Mouse (Mus musculus): ENCODE data around the gene Igfbp7. TPM values are rescaled to one million over a fixed set of nuclear protein-coding genes. Genes with fewer than 3 reads are reported as not detected.

The Igfbp7 gene
- polyA plus RNA-seq, 2 experiments, result 100 to 102 TPM

DNA sequence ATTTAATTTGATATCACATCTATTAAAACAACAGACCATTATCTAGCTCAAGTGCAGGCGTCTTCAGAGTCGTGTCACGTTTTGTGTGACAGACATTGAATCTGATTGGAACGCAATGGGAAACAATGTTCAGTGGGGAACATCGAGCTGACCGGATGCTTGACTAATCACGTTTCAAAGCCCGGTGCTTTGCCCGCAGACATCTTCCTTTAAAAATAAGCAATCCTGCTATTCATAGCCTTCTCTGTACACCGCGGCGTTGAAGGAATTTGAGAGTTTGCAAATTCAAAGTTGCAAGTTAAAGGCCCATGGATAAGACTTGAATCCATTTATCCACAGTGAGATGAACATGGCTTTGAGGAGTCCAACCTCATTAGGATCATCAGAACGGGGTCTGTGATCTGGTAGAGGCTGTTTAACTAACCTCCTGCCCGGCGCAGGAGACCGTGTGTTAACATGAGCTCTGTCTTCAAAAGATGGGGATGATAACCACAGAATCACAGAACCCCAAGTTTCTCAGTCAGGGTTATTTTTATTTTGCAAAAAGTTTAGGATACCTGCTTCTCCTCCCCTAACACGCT is 27.4 kb downstream of the Igfbp7 start:
- no peak for DNase-seq (ENCODE audit: low spot score)
- H3K9me3 ChIP-seq (ENCODE audit: control insufficient read depth, low read length), result no peaks in the 10 kb centered on the region
- WGBS, result 75% methylated on average over 17 of the region's 17 CpGs

DNA sequence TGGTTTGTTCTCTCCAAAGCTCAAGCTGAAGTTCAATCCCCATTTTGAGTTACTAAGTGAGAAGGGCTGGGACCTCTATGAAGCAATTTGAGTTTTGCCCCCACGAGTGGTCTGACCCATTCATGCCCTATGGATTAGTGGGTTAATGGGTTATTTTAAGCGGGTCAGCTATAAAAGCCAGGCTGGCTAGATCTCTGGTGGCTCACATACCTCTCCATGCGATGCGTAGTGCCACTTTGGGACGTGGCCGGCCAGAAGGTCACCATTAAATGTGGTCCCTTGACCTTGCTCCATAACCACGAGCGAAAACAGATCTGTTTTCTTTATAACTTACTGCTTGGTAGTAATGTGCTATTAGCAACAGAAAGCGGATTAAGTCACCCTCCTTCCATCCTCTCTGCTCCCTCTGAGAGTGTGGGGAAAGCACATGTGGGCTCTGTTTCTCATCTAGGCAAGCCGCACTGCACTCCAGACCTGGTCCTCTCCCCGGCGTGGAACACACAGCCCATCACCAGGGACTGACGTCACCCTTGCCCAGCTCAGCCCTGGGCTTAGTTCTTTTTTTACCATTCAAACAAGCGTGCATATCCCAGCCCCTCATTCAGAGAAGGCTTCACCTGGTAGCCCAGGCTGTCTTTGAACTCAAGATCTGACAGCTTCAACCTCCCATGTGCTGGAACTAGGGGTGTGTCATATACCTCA is 28.3 kb downstream of the Igfbp7 start:
- Histone ChIP-seq H3K4me3 (replicated peaks; ENCODE audit: low read length) (no peak overlapping the region), H3K4me1 (ENCODE audit: control insufficient read depth, insufficient read depth, low read length) (peaks cover 2% of the 10 kb centered on the region; the same call in 1 of the 2 replicates), H3K9ac (ENCODE audit: low read depth, low read length, severe bottlenecking) (no peak overlapping the region), H3K36me3 (ENCODE audit: control insufficient read depth, insufficient read depth, low read length) (no peaks in the 10 kb centered on the region), H3K27ac (replicated peaks; ENCODE audit: low read depth, low read length) (no peak overlapping the region), H3K9me3 (ENCODE audit: control insufficient read depth, low read length) (no peaks in the 10 kb centered on the region), H3K4me2 (replicated peaks; ENCODE audit: low read depth, low read length, severe bottlenecking) (no peak overlapping the region), H3K27me3 (ENCODE audit: control insufficient read depth, insufficient read depth, low read length) (no peaks in the 10 kb centered on the region)
- TF ChIP-seq POLR2A (IDR thresholded peaks at IDR 0.05; ENCODE audit: borderline replicate concordance, extremely low read depth, insufficient read depth, insufficient read length), result no peak
- 24% methylated on average over 14 of the region's 14 CpGs for WGBS
- ATAC-seq (ENCODE audit: low FRiP score, low read depth) (peak; percentile 47; the same call in 1 of the 2 replicates), DNase-seq (ENCODE audit: low spot score) (no peak)

More for the DNA sequence above, 27.4 kb downstream of the Igfbp7 start:
- TF ChIP-seq POLR2A (IDR thresholded peaks at IDR 0.05; ENCODE audit: borderline replicate concordance, extremely low read depth, insufficient read depth, insufficient read length), result no peak
- H3K4me2 ChIP-seq (replicated peaks; ENCODE audit: low read depth, low read length, severe bottlenecking), result no peak overlapping the region
- H3K27ac ChIP-seq (replicated peaks; ENCODE audit: low read depth, low read length), result no peak overlapping the region
- no peaks in the 10 kb centered on the region for H3K27me3 ChIP-seq (ENCODE audit: control insufficient read depth, insufficient read depth, low read length)
- H3K4me3 ChIP-seq (replicated peaks; ENCODE audit: low read length), result no peak overlapping the region
- 0 out of 2 replicates have a peak, but pooled peaks cover 2% of the 10 kb centered on the region for H3K4me1 ChIP-seq (ENCODE audit: control insufficient read depth, insufficient read depth, low read length)
- H3K36me3 ChIP-seq (ENCODE audit: control insufficient read depth, insufficient read depth, low read length), result no peaks in the 10 kb centered on the region
- no peak for ATAC-seq (ENCODE audit: low FRiP score, low read depth)
- no peak overlapping the region for H3K9ac ChIP-seq (ENCODE audit: low read depth, low read length, severe bottlenecking)

DNA sequence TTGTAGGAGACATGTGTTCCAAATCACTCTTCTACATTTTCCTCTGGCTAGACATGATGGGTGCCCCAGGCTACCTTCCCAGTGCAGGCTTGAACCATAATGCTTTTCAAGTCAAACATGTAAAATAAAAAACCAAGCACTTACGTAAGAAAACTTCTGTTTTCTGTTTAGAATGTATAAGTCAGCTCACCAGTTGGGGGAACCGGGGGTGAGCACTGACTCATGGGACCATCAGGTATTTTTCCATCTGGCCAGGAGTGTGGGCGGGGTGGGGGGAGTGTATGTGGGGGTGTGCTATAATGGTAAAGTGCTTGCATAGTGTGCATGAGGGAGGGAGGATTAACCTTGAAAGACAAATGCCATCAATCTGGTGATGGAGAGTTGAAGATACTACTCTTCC is 29.8 kb downstream of the Igfbp7 start:
- Histone ChIP-seq H3K4me2 (replicated peaks; ENCODE audit: low read depth, low read length, severe bottlenecking) (no peak overlapping the region), H3K4me3 (replicated peaks; ENCODE audit: low read length) (no peak overlapping the region), H3K27ac (replicated peaks; ENCODE audit: low read depth, low read length) (no peak overlapping the region), H3K4me1 (ENCODE audit: control insufficient read depth, insufficient read depth, low read length) (peaks cover 5% of the 10 kb centered on the region; the same call in 1 of the 2 replicates), H3K36me3 (ENCODE audit: control insufficient read depth, insufficient read depth, low read length) (no peaks in the 10 kb centered on the region), H3K27me3 (ENCODE audit: control insufficient read depth, insufficient read depth, low read length) (no peaks in the 10 kb centered on the region), H3K9me3 (ENCODE audit: control insufficient read depth, low read length) (no peaks in the 10 kb centered on the region), H3K9ac (ENCODE audit: low read depth, low read length, severe bottlenecking) (no peak overlapping the region)
- TF ChIP-seq POLR2A (IDR thresholded peaks at IDR 0.05; ENCODE audit: borderline replicate concordance, extremely low read depth, insufficient read depth, insufficient read length), result no peak
- ATAC-seq (ENCODE audit: low FRiP score, low read depth), result no peak
- no peak for DNase-seq (ENCODE audit: low spot score)
- 61% methylated on average over 3 of the region's 3 CpGs for WGBS

DNA sequence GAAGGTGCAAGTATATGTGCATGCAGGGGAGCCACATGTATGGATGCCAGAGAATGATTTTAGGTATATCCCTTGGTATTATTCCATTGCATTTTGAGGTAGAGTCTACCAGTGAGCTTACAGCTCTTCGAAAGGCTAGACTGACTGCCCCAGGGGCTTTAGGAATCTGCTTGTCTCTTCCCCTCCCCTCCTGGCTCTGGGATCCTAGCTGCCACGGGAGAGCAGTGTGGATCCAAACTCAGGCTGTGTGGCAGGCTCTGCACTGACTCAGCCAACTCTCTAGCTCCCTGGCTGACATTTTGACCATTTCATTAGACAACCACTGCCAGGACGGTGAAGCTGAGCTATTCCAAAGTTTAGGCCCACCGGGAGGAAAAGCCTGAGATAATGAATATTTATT is 32.3 kb downstream of the Igfbp7 start:
- Histone ChIP-seq H3K9ac (ENCODE audit: low read depth, low read length, severe bottlenecking) (no peak overlapping the region), H3K4me3 (replicated peaks; ENCODE audit: low read length) (no peak overlapping the region), H3K36me3 (ENCODE audit: control insufficient read depth, insufficient read depth, low read length) (no peaks in the 10 kb centered on the region), H3K27me3 (ENCODE audit: control insufficient read depth, insufficient read depth, low read length) (no peaks in the 10 kb centered on the region), H3K9me3 (ENCODE audit: control insufficient read depth, low read length) (no peaks in the 10 kb centered on the region), H3K4me1 (ENCODE audit: control insufficient read depth, insufficient read depth, low read length) (peaks cover 7% of the 10 kb centered on the region), H3K27ac (replicated peaks; ENCODE audit: low read depth, low read length) (no peak overlapping the region), H3K4me2 (replicated peaks; ENCODE audit: low read depth, low read length, severe bottlenecking) (no peak overlapping the region)
- ATAC-seq (ENCODE audit: low FRiP score, low read depth) (no peak), DNase-seq (ENCODE audit: low spot score) (no peak)
- no peak for TF ChIP-seq POLR2A (IDR thresholded peaks at IDR 0.05; ENCODE audit: borderline replicate concordance, extremely low read depth, insufficient read depth, insufficient read length)
- 62% methylated on average over 4 of the region's 4 CpGs for WGBS

DNA sequence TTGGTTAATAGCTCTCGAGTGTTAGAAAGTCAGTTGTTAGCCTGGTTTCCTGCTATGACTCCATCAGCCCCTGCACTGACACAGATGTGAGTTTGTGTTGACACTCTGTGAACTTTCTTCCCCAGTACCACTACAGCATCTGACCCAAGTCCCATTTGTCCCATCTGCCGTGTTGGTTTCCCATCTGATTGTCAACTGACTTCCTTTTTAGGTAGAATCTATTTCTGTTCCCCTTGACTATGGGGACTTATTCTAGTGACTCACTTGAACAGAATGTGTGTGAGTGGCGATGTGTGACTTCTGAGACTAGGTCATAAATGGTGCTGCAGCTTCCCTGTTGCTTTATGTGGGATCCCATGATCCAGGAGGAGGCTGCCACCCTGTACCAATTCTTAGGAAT is 32.9 kb downstream of the Igfbp7 start:
- H3K9me3 ChIP-seq (ENCODE audit: control insufficient read depth, low read length), result no peaks in the 10 kb centered on the region
- no peak for TF ChIP-seq POLR2A (IDR thresholded peaks at IDR 0.05; ENCODE audit: borderline replicate concordance, extremely low read depth, insufficient read depth, insufficient read length)
- H3K27ac ChIP-seq (replicated peaks; ENCODE audit: low read depth, low read length), result no peak overlapping the region
- no peak for ATAC-seq (ENCODE audit: low FRiP score, low read depth)
- no peak for DNase-seq (ENCODE audit: low spot score)
- H3K36me3 ChIP-seq (ENCODE audit: control insufficient read depth, insufficient read depth, low read length), result no peaks in the 10 kb centered on the region
- H3K4me1 ChIP-seq (ENCODE audit: control insufficient read depth, insufficient read depth, low read length), result peaks cover 12% of the 10 kb centered on the region
- H3K27me3 ChIP-seq (ENCODE audit: control insufficient read depth, insufficient read depth, low read length), result no peaks in the 10 kb centered on the region
- no peak overlapping the region for H3K4me2 ChIP-seq (replicated peaks; ENCODE audit: low read depth, low read length, severe bottlenecking)
- H3K4me3 ChIP-seq (replicated peaks; ENCODE audit: low read length), result no peak overlapping the region
- H3K9ac ChIP-seq (ENCODE audit: low read depth, low read length, severe bottlenecking), result no peak overlapping the region
- WGBS, result 53% methylated on average over 3 of the region's 3 CpGs
